Comparison of ENCODE assay signal across 13 mouse cellular contexts in the genomic region with DNA sequence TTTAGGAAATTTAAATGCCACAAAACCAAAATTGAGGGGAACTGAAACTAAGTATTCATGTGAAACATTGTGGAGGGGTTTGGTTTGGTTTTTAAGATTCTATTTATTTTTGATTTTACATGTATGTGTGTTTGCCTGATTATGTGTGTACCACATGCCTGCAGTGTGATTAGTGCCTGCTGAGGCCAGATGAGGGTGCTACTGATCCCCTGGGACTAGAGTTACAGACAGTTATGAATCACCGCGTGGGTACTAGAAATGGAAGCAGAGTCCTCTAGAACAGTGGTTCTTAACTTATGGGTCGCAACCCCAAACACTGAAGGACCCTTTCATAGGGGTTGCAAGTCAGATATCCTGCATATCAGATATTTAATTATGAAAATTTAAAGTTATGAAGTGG. TPM values are rescaled to one million over a fixed set of nuclear protein-coding genes. Genes with fewer than 3 reads are reported as not detected.
A peak's percentile ranks its signal among the peaks of the same experiment; 100 is the strongest.
DNase-seq lines count a peak whose midpoint lies in the region; ATAC-seq and TF ChIP-seq lines count a peak whose summit lies in the region.
"Had no signal": no experiment of that assay in that cellular context is flagged by ENCODE, and none has a peak within 500 bp of the region (broad histone marks: within the 10 kb centered on the region; RNA-seq: fewer than 3 reads in every experiment).

No protein-coding gene starts in this region.

- peaks cover 12% of the 10 kb centered on the region for H3K4me1 ChIP-seq in forebrain, embryonic 15.5 days
- peaks cover 7% of the 10 kb centered on the region; the same call in 1 of the 2 replicates for H3K4me1 ChIP-seq in forebrain, embryonic 13.5 days
- H3K4me1 ChIP-seq in hindbrain, embryonic 16.5 days (ENCODE audit: control insufficient read depth, insufficient read depth, low read depth, low read length) = no peaks in the 10 kb centered on the region; the same call in 1 of the 2 replicates
- 0 out of 2 replicates have a peak, but pooled peaks cover 3% of the 10 kb centered on the region for H3K4me1 ChIP-seq in stomach, postnatal 0 days (replicated peaks; ENCODE audit: control insufficient read depth, insufficient read depth)

- peak; percentile 31 for DNase-seq in thymus, postnatal 14 days
- DNase-seq in thymus, postnatal 0 days (ENCODE audit: low spot score) = no peak
- no peak for DNase-seq in stomach, postnatal 0 days (ENCODE audit: low spot score)
- DNase-seq in right cerebral cortex, postnatal 36 days (ENCODE audit: low spot score in 2 of 2) = no peak
- no peak for DNase-seq in heart, adult 8-10 months (ENCODE audit: low spot score)
- DNase-seq: adrenal gland, adult 2 months had no signal

- no peaks in the 10 kb centered on the region for H3K9me3 ChIP-seq in forebrain, embryonic 15.5 days
- H3K9me3 ChIP-seq in forebrain, embryonic 13.5 days (replicated peaks) = no peaks in the 10 kb centered on the region
- H3K9me3 ChIP-seq in hindbrain, embryonic 16.5 days (ENCODE audit: control insufficient read depth, low read length) = no peaks in the 10 kb centered on the region
- H3K9me3 ChIP-seq in stomach, postnatal 0 days (ENCODE audit: control insufficient read depth, low read length) = no peaks in the 10 kb centered on the region
- H3K9me3 ChIP-seq: lung, embryonic 15.5 days had no signal

- no peak for ATAC-seq in forebrain, embryonic 15.5 days (replicated peaks)
- no peak for ATAC-seq in forebrain, embryonic 13.5 days
- ATAC-seq in hindbrain, embryonic 16.5 days = no peak
- ATAC-seq in stomach, postnatal 0 days (ENCODE audit: low FRiP score, low TSS enrichment) = no peak
- ATAC-seq: inflammation-experienced regulatory T-cells, adult 6 months had no signal

- H3K4me3 ChIP-seq in forebrain, embryonic 15.5 days = no peak overlapping the region
- H3K4me3 ChIP-seq in forebrain, embryonic 13.5 days = no peak overlapping the region
- H3K4me3 ChIP-seq in hindbrain, embryonic 16.5 days (ENCODE audit: low read length) = no peak overlapping the region
- H3K4me3 ChIP-seq in stomach, postnatal 0 days (ENCODE audit: low read depth, low read length) = no peak overlapping the region
- H3K4me3 ChIP-seq: erythroblast, embryonic 14.5 days; lung, embryonic 15.5 days had no signal

- TF ChIP-seq CTCF in stomach, postnatal 0 days (IDR thresholded peaks at IDR 0.05; ENCODE audit: low read depth) = peak; percentile 29; the same call in 1 of the 2 replicates

- H3K9ac ChIP-seq in forebrain, embryonic 15.5 days (replicated peaks) = no peak overlapping the region
- no peak overlapping the region for H3K9ac ChIP-seq in forebrain, embryonic 13.5 days
- H3K9ac ChIP-seq in hindbrain, embryonic 16.5 days (ENCODE audit: low read depth, low read length) = no peak overlapping the region
- no peak overlapping the region for H3K9ac ChIP-seq in stomach, postnatal 0 days (ENCODE audit: low read length)

- peak overlapping the region; percentile 97 for H3K27ac ChIP-seq in forebrain, embryonic 15.5 days (replicated peaks)
- no peak overlapping the region for H3K27ac ChIP-seq in forebrain, embryonic 13.5 days
- H3K27ac ChIP-seq in hindbrain, embryonic 16.5 days (ENCODE audit: low read depth, low read length) = peak overlapping the region; percentile 61; the same call in 1 of the 2 replicates
- H3K27ac ChIP-seq in stomach, postnatal 0 days (replicated peaks) = no peak overlapping the region

- no peaks in the 10 kb centered on the region for H3K36me3 ChIP-seq in forebrain, embryonic 15.5 days
- no peaks in the 10 kb centered on the region for H3K36me3 ChIP-seq in forebrain, embryonic 13.5 days (ENCODE audit: poor library complexity, severe bottlenecking)
- H3K36me3 ChIP-seq in hindbrain, embryonic 16.5 days (ENCODE audit: control insufficient read depth, insufficient read depth, low read length) = no peaks in the 10 kb centered on the region
- H3K36me3 ChIP-seq in stomach, postnatal 0 days (ENCODE audit: control insufficient read depth, insufficient read depth, low read length) = no peaks in the 10 kb centered on the region
- H3K36me3 ChIP-seq: lung, embryonic 15.5 days had no signal

- no peaks in the 10 kb centered on the region for H3K27me3 ChIP-seq in forebrain, embryonic 15.5 days
- no peaks in the 10 kb centered on the region for H3K27me3 ChIP-seq in forebrain, embryonic 13.5 days
- no peaks in the 10 kb centered on the region for H3K27me3 ChIP-seq in hindbrain, embryonic 16.5 days (replicated peaks; ENCODE audit: control insufficient read depth, insufficient read depth, low read length)
- no peaks in the 10 kb centered on the region for H3K27me3 ChIP-seq in stomach, postnatal 0 days (ENCODE audit: control insufficient read depth, insufficient read depth, low read length)
- H3K27me3 ChIP-seq: lung, embryonic 15.5 days had no signal

- TF ChIP-seq EP300 in stomach, postnatal 0 days (optimal IDR thresholded peaks at IDR 0.05) = no peak

- 85% methylated on average over 3 of the region's 3 CpGs for WGBS in forebrain, embryonic 15.5 days
- 85% methylated on average over 3 of the region's 3 CpGs for WGBS in forebrain, embryonic 13.5 days
- 79% methylated on average over 3 of the region's 3 CpGs for whole genome bisulfite sequencing in hindbrain, embryonic 16.5 days
- 91% methylated on average over 3 of the region's 3 CpGs for WGBS in stomach, postnatal 0 days

- no peak overlapping the region for H3K4me2 ChIP-seq in forebrain, embryonic 15.5 days (replicated peaks)
- no peak overlapping the region for H3K4me2 ChIP-seq in forebrain, embryonic 13.5 days
- H3K4me2 ChIP-seq in hindbrain, embryonic 16.5 days (ENCODE audit: low read length) = no peak overlapping the region
- H3K4me2 ChIP-seq in stomach, postnatal 0 days (replicated peaks; ENCODE audit: low read depth) = no peak overlapping the region

RNA-seq across cellular contexts. Expression of a gene that starts 54.0 kb away (rescaled TPM):
- polyA plus RNA-seq in forebrain, embryonic 15.5 days (2015; fragmentation: Nextera tagmentation; extraction: Ambion mirVana) = 12.3 and 14.7 TPM in 2 replicates
- 3.7 and 3.8 TPM in 2 replicates for polyA plus RNA-seq in forebrain, embryonic 13.5 days (2015; fragmentation: Nextera tagmentation; extraction: Ambion mirVana)
- 15.0 and 15.6 TPM in 2 replicates for polyA plus RNA-seq in thymus, postnatal 0 days (2015; fragmentation: Nextera tagmentation; extraction: Ambion mirVana)
- 6.0 and 6.6 TPM in 2 replicates for polyA plus RNA-seq in hindbrain, embryonic 16.5 days (2015; fragmentation: Nextera tagmentation; extraction: Ambion mirVana)
- 19.6 and 20.9 TPM in 2 replicates for polyA plus RNA-seq in stomach, postnatal 0 days (2015; fragmentation: Nextera tagmentation; extraction: Ambion mirVana)
- under 1 TPM in 2 of 4 experiments, not detected in 2; 0.28 to 0.35 TPM for total RNA-seq in heart, adult 8-10 months (2022)
- total RNA-seq: gastrocnemius, adult 8-10 months had no signal
- polyA plus RNA-seq: erythroblast, embryonic 14.5 days had no signal

Comparison
In these comparisons a context has a peak if more than half of its experiments do, and no peak if none do; other contexts are left out.
1. H3K27ac ChIP-seq: peak in forebrain, embryonic 15.5 days (single experiment) and hindbrain, embryonic 16.5 days (single experiment); none in forebrain, embryonic 13.5 days (single experiment) and stomach, postnatal 0 days (single experiment).